Mouse (Mus musculus): ENCODE data around the gene Sel1l. TPM values are rescaled to one million over a fixed set of nuclear protein-coding genes. Genes with fewer than 3 reads are reported as not detected.

The Sel1l gene
- polyA plus RNA-seq (2017; shearing (Covaris generic)), result 75.7 TPM

DNA sequence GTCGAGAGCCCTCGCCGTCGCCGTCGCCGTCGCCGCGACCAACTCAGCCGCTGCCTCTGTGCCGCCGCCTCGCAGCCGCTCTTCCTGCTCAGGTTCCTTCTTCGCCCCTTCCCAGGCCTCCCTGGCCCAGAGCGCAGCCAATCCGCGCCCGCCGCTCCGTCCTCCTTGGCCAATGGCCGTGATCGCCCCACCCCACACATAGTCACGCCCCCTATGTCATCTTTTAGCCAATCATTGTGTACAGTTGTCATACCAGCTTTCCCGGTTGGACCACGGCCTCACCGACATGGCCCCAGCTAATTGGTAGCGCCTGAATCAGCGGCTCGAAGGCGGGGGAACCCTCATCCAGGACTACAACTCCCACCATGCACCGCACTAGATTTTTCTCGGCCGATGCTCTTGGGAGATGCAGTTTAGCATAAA lies at the start of gene Sel1l:
Gene Sel1l, minus strand, starts transcription at position 113 of the 423 bp plus-strand sequence.

DNA sequence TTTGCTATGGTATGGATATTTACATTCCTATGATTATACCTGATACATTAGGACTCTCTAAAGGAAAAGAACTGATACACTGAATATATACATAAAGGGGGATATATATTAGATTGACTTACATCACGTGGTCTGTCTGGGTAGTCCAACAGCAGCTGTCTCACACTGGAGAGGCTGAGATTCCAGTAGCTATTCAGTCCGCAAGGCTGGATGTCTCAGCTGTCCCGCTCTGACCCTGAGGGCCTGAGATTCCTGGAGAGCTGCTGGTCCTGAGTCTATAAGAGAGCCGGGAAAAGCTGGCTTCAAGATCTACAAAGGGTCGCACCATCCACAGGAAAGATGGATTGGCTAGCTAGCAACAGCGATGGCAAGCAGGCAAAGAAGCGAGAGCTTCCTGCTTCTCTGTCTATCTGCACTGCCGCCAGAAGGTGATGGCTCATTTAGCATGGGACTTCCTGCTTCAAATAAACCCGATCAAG lies 61.0 kb downstream of the Sel1l start, which contains the start of gene Ston2:
Gene Ston2, minus strand, starts transcription at position 429 of the 479 bp plus-strand sequence.

Other genes starting within 250 kb of the Sel1l start
- 0.47 TPM for gene Ston2, start 60.8 kb downstream of the Sel1l start, polyA plus RNA-seq (2017; shearing (Covaris generic))

All from CD4-positive, CD25-positive, alpha-beta regulatory T cell (primary cell).